Mouse (Mus musculus): ENCODE results near the gene Gm11236. TPM values are rescaled to one million over a fixed set of nuclear protein-coding genes. Genes with fewer than 3 reads are reported as not detected.
"Not testable (repeated sequence)": the region's sequence is repeated elsewhere in the genome, so short reads cannot be mapped to it uniquely, and the experiment has no call there.

Gm11236 gene
- not detected in 2 replicates for polyA plus RNA-seq (2012; rRNA removed)

DNA sequence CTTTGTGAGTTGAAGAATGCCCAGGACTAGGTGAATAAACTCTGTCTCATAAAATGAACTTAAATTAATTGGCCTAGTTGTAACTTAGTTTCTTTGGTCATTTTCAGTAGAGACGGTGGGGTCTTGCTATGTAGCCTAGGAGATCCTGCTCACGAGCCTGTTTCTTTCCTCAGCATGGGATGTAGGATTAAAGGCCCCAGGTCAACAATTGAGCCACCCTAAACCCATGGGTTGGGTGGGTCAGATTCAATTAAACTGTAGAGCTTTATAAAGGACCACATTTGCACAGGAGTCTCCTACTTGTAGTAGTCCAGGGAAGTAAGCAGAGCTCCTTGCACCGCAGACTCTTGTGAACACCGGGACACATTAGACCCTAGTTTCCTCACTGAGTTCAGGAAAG, at the start of gene Gm11236:
Gm11236 (plus strand) TSS at position 301 of the 400 bp plus-strand sequence.
- WGBS = no CpG with 5 or more reads among the region's 4 CpGs
- DNase-seq (ENCODE audit: low read depth, low spot score) = not testable (repeated sequence)

DNA sequence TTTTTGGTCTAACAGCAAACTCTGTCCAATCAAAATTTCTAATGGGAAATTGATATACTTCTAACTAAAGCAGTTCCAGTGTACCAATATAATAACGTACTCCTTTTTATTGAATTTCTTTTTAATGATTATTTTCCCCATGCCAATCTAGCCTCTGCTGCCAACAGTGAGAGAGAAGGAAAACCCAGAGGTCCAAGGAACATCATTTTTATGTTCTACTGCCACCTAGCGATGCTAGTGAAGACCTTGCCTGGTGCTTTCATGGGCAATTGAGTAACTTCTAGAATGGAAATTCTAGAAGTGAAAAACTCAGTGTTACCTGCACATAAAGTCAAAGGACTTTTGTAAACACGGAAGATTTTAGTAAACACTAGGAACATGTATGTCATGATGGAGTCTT, 38.7 kb upstream of the Gm11236 start:
- DNase-seq (ENCODE audit: low read depth, low spot score) = peak; percentile 4
- WGBS = 8% methylated on average over 3 of the region's 3 CpGs

DNA sequence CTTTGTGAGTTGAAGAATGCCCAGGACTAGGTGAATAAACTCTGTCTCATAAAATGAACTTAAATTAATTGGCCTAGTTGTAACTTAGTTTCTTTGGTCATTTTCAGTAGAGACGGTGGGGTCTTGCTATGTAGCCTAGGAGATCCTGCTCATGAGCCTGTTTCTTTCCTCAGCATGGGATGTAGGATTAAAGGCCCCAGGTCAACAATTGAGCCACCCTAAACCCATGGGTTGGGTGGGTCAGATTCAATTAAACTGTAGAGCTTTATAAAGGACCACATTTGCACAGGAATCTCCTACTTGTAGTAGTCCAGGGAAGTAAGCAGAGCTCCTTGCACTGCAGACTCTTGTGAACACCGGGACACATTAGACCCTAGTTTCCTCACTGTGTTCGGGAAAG, 30.3 kb upstream of the Gm11236 start, which contains the start of gene Gm11238:
Gm11238 (plus strand) TSS at position 301 of the 400 bp plus-strand sequence.
- no CpG with 5 or more reads among the region's 3 CpGs for WGBS
- DNase-seq (ENCODE audit: low read depth, low spot score) = not testable (repeated sequence)

DNA sequence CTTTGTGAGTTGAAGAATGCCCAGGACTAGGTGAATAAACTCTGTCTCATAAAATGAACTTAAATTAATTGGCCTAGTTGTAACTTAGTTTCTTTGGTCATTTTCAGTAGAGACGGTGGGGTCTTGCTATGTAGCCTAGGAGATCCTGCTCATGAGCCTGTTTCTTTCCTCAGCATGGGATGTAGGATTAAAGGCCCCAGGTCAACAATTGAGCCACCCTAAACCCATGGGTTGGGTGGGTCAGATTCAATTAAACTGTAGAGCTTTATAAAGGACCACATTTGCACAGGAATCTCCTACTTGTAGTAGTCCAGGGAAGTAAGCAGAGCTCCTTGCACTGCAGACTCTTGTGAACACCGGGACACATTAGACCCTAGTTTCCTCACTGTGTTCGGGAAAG, 15.2 kb upstream of the Gm11236 start, which contains the start of gene Gm11237:
Gm11237 (plus strand) TSS at position 301 of the 400 bp plus-strand sequence.
- WGBS = no CpG with 5 or more reads among the region's 3 CpGs
- DNase-seq (ENCODE audit: low read depth, low spot score) = not testable (repeated sequence)

DNA sequence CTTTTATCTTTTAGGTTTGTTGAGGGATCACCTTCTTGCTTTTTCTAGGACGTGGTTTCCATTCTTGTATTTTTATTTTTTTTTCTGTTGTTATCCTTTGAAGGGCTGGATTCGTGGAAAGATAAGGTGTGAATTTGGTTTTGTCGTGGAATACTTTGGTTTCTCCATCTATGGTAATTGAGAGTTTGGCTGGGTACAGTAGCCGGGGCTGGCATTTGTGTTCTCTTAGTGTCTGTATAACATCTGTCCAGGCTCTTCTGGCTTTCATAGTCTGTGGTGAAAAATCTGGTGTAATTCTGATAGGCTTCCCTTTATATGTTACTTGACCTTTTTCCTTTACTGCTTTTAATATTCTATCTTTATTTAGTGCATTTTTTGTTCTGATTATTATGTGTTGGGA, 23.9 kb downstream of the Gm11236 start:
- not testable (repeated sequence) for DNase-seq (ENCODE audit: low read depth, low spot score)
- WGBS = 84% methylated on average over 4 of the region's 4 CpGs

DNA sequence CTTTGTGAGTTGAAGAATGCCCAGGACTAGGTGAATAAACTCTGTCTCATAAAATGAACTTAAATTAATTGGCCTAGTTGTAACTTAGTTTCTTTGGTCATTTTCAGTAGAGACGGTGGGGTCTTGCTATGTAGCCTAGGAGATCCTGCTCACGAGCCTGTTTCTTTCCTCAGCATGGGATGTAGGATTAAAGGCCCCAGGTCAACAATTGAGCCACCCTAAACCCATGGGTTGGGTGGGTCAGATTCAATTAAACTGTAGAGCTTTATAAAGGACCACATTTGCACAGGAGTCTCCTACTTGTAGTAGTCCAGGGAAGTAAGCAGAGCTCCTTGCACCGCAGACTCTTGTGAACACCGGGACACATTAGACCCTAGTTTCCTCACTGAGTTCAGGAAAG, 30.1 kb downstream of the Gm11236 start, which contains the start of gene Gm11239:
Gm11239 (plus strand) TSS at position 301 of the 400 bp plus-strand sequence.
- WGBS = no CpG with 5 or more reads among the region's 4 CpGs
- DNase-seq (ENCODE audit: low read depth, low spot score) = not testable (repeated sequence)

DNA sequence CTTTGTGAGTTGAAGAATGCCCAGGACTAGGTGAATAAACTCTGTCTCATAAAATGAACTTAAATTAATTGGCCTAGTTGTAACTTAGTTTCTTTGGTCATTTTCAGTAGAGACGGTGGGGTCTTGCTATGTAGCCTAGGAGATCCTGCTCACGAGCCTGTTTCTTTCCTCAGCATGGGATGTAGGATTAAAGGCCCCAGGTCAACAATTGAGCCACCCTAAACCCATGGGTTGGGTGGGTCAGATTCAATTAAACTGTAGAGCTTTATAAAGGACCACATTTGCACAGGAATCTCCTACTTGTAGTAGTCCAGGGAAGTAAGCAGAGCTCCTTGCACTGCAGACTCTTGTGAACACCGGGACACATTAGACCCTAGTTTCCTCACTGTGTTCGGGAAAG, 45.3 kb downstream of the Gm11236 start, which contains the start of gene Gm428:
Gm428 (plus strand) TSS at position 301 of the 400 bp plus-strand sequence.
- 98% methylated on average over 2 of the region's 4 CpGs for WGBS

More for the DNA sequence above, 45.3 kb downstream of the Gm11236 start, which contains the start of gene Gm428:
- not testable (repeated sequence) for DNase-seq (ENCODE audit: low read depth, low spot score)

Other genes starting within 250 kb of the Gm11236 start
- gene Gm11487, start 233.0 kb upstream of the Gm11236 start, polyA plus RNA-seq (2012; rRNA removed) = not detected in 2 replicates
- not detected in 2 replicates for gene Gm11238, start 30.2 kb upstream of the Gm11236 start, polyA plus RNA-seq (2012; rRNA removed)
- gene Gm11237, start 15.1 kb upstream of the Gm11236 start, polyA plus RNA-seq (2012; rRNA removed) = not detected in 2 replicates
- not detected in 2 replicates for gene Gm11239, start 30.2 kb downstream of the Gm11236 start, polyA plus RNA-seq (2012; rRNA removed)
- not detected in 2 replicates for gene Gm428, start 45.4 kb downstream of the Gm11236 start, polyA plus RNA-seq (2012; rRNA removed)
- gene Rasef, start 152.9 kb downstream of the Gm11236 start, polyA plus RNA-seq (2012; rRNA removed) = 3.6 and 6.3 TPM in 2 replicates
- gene Gm11758, start 238.1 kb downstream of the Gm11236 start, polyA plus RNA-seq (2012; rRNA removed) = not detected in 2 replicates

Measured in large intestine, adult 2 months (tissue).